Mouse (Mus musculus) liver, embryonic 16.5 days (tissue): ENCODE data around the gene Thbs4. TPM values are rescaled to one million over a fixed set of nuclear protein-coding genes. Genes with fewer than 3 reads are reported as not detected.
"Not testable (repeated sequence)": the region's sequence is repeated elsewhere in the genome, so short reads cannot be mapped to it uniquely, and the experiment has no call there.

Source experiments
- ATAC-seq: fragments of 200-750 bp; cut with Nextera tagmentation; 2 replicates; pipeline ENCODE4 v1.8.0; 2017; ENCODE audit warnings: low read depth, mild to moderate bottlenecking, moderate number of reproducible peaks, moderate library complexity
- H3K27ac ChIP-seq: fragments of 300-500 bp; sonication (generic); 2 replicates; pipeline ENCODE4 v1.5.1; 2014; ENCODE audit warnings: mild to moderate bottlenecking, low read length
- H3K27me3 ChIP-seq: fragments of 300-500 bp; sonication (generic); 2 replicates; pipeline ENCODE4 v1.6.1; 2014; ENCODE audit warnings: low read depth, low read length, mixed read lengths; ENCODE audit not compliant: control insufficient read depth, insufficient read depth
- H3K36me3 ChIP-seq: fragments of 300-500 bp; sonication (generic); 2 replicates; pipeline ENCODE4 v1.6.1; 2014; ENCODE audit warnings: mild to moderate bottlenecking; ENCODE audit not compliant: control insufficient read depth, insufficient read depth
- H3K4me1 ChIP-seq: fragments of 300-500 bp; sonication (generic); 2 replicates; pipeline ENCODE4 v1.6.1; 2014; ENCODE audit warnings: low read depth, low read length, mixed read lengths; ENCODE audit not compliant: control insufficient read depth
- H3K4me2 ChIP-seq: fragments of 300-500 bp; sonication (generic); 2 replicates; pipeline ENCODE4 v1.6.1; 2014; ENCODE audit warnings: low read depth, low read length, mixed read lengths
- H3K4me3 ChIP-seq: fragments of 300-500 bp; sonication (generic); 2 replicates; pipeline ENCODE4 v1.5.1; 2014; ENCODE audit warnings: low read depth, mild to moderate bottlenecking, low read length
- H3K9ac ChIP-seq: fragments of 300-500 bp; sonication (generic); 2 replicates; pipeline ENCODE4 v1.6.1; 2014; ENCODE audit warnings: low read depth, low read length
- H3K9me3 ChIP-seq: fragments of 300-500 bp; sonication (generic); replicated peaks from 2 replicates; pipeline ENCODE4 v1.6.1; 2016; ENCODE audit warnings: low read length; ENCODE audit not compliant: control insufficient read depth
- WGBS: fragments of 180-500 bp; shearing (Covaris S2); extraction: QIAGEN DNeasy Blood & Tissue Kit; methylation state at CpG from one replicate; pipeline ENCODE4 v1.1.7; 2014; ENCODE audit not compliant: insufficient replicate concordance; 5-methylcytosine and 5-hydroxymethylcytosine counted together
- polyA plus RNA-seq: library from polyadenylated mRNA; unstranded; fragments of >200 nt; fragmentation: Nextera tagmentation; extraction: Ambion mirVana; gene quantifications from 2 replicates; pipeline ENCODE4 v1.2.1, GENCODE M21; 2015

The Thbs4 gene
- 0.19 and 0.20 TPM in 2 replicates for polyA plus RNA-seq

GRCm38 (mm10) chr13:92794462-92795214 is at the start of gene Thbs4:
TSS of gene Thbs4 (minus strand) at chr13:92794818.
- Histone ChIP-seq H3K4me3 (0 out of 2 replicates have a peak within 1 kb of the TSS, but pooled peaks have one; percentile 8), H3K9ac (no peak within 1 kb of the TSS), H3K4me2 (peak within 1 kb of the TSS; percentile 37; the same call in 1 of the 2 replicates), H3K27ac (no peak within 1 kb of the TSS), H3K4me1 (no peaks in the 10 kb centered on the region), H3K36me3 (no peaks in the 10 kb centered on the region), H3K27me3 (peaks cover 24% of the 10 kb centered on the region), H3K9me3 (no peaks in the 10 kb centered on the region)
- 9% methylated on average over 35 of the region's 45 CpGs for WGBS
- ATAC-seq: no peak

- Histone ChIP-seq H3K4me3 (no peak overlapping the region), H3K36me3 (no peaks in the 10 kb centered on the region), H3K27me3 (no peaks in the 10 kb centered on the region), H3K9ac (no peak overlapping the region), H3K4me2 (no peak overlapping the region), H3K27ac (no peak overlapping the region), H3K4me1 (no peaks in the 10 kb centered on the region), H3K9me3 (no peaks in the 10 kb centered on the region)
- ATAC-seq: no peak
- WGBS: 73% methylated on average over 4 of the region's 4 CpGs
Observed at GRCm38 (mm10) chr13:92833162-92833561, 38.5 kb upstream of the Thbs4 start.

GRCm38 (mm10) chr13:92828820-92829219 is 34.2 kb upstream of the Thbs4 start:
- Histone ChIP-seq H3K4me1 (no peaks in the 10 kb centered on the region), H3K4me2 (no peak overlapping the region), H3K27me3 (no peaks in the 10 kb centered on the region), H3K9ac (no peak overlapping the region), H3K36me3 (no peaks in the 10 kb centered on the region), H3K27ac (no peak overlapping the region), H3K9me3 (no peaks in the 10 kb centered on the region), H3K4me3 (no peak overlapping the region)
- no peak for ATAC-seq
- 28% methylated on average over 10 of the region's 10 CpGs for WGBS

- Histone ChIP-seq H3K9ac (no peak overlapping the region), H3K27ac (no peak overlapping the region), H3K9me3 (no peaks in the 10 kb centered on the region), H3K4me3 (no peak overlapping the region), H3K4me1 (no peaks in the 10 kb centered on the region), H3K4me2 (no peak overlapping the region), H3K27me3 (no peaks in the 10 kb centered on the region), H3K36me3 (no peaks in the 10 kb centered on the region)
- 62% methylated on average over 3 of the region's 3 CpGs for WGBS
- no peak for ATAC-seq
Observed at GRCm38 (mm10) chr13:92817357-92817756, 22.7 kb upstream of the Thbs4 start.

GRCm38 (mm10) chr13:92816329-92816728 is 21.7 kb upstream of the Thbs4 start:
- 60% methylated on average over 5 of the region's 5 CpGs for WGBS
- ATAC-seq: no peak
- H3K9ac ChIP-seq: no peak overlapping the region
- H3K4me3 ChIP-seq: no peak overlapping the region
- no peaks in the 10 kb centered on the region for H3K9me3 ChIP-seq
- H3K36me3 ChIP-seq: no peaks in the 10 kb centered on the region
- H3K27ac ChIP-seq: no peak overlapping the region
- no peaks in the 10 kb centered on the region for H3K27me3 ChIP-seq
- H3K4me1 ChIP-seq: no peaks in the 10 kb centered on the region
- H3K4me2 ChIP-seq: no peak overlapping the region

GRCm38 (mm10) chr13:92810592-92810991 is 16.0 kb upstream of the Thbs4 start:
- not testable (repeated sequence) for ATAC-seq, H3K27ac ChIP-seq, H3K27me3 ChIP-seq, H3K36me3 ChIP-seq, H3K9ac ChIP-seq, H3K9me3 ChIP-seq, H3K4me3 ChIP-seq, H3K4me2 ChIP-seq, H3K4me1 ChIP-seq
- WGBS: 58% methylated on average over 1 of the region's 1 CpGs

GRCm38 (mm10) chr13:92807849-92808248 is 13.2 kb upstream of the Thbs4 start:
- no peak overlapping the region for H3K27ac ChIP-seq
- no peak overlapping the region for H3K4me2 ChIP-seq
- no peaks in the 10 kb centered on the region for H3K36me3 ChIP-seq
- no peak overlapping the region for H3K9ac ChIP-seq
- no peak overlapping the region for H3K4me3 ChIP-seq
- no peaks in the 10 kb centered on the region for H3K9me3 ChIP-seq
- no peaks in the 10 kb centered on the region for H3K27me3 ChIP-seq
- 71% methylated on average over 3 of the region's 3 CpGs for WGBS
- H3K4me1 ChIP-seq: no peaks in the 10 kb centered on the region
- ATAC-seq: no peak

- no peak for ATAC-seq
- Histone ChIP-seq H3K36me3 (no peaks in the 10 kb centered on the region), H3K27me3 (no peaks in the 10 kb centered on the region), H3K4me1 (no peaks in the 10 kb centered on the region), H3K27ac (no peak overlapping the region), H3K9me3 (no peaks in the 10 kb centered on the region), H3K4me3 (no peak overlapping the region), H3K9ac (no peak overlapping the region), H3K4me2 (no peak overlapping the region)
Observed at GRCm38 (mm10) chr13:92806785-92807184, 12.2 kb upstream of the Thbs4 start.

- Histone ChIP-seq H3K4me3 (no peak overlapping the region), H3K4me2 (no peak overlapping the region), H3K4me1 (no peaks in the 10 kb centered on the region), H3K27ac (no peak overlapping the region), H3K9me3 (no peaks in the 10 kb centered on the region), H3K27me3 (peaks cover 15% of the 10 kb centered on the region), H3K36me3 (no peaks in the 10 kb centered on the region), H3K9ac (no peak overlapping the region)
- 58% methylated on average over 7 of the region's 7 CpGs for WGBS
- no peak for ATAC-seq
Observed at GRCm38 (mm10) chr13:92799306-92799925, 4.8 kb upstream of the Thbs4 start.
